Mouse (Mus musculus): ENCODE results near the gene Pgghg. TPM values are rescaled to one million over a fixed set of nuclear protein-coding genes. Genes with fewer than 3 reads are reported as not detected.

Pgghg gene
- polyA plus RNA-seq, 1 experiment, result 68.6 TPM

- 62% methylated on average over 22 of the region's 22 CpGs for WGBS
- peaks cover 9% of the 10 kb centered on the region for H3K4me1 ChIP-seq (replicated peaks; ENCODE audit: control insufficient read depth, insufficient read depth, low read length)
- H3K36me3 ChIP-seq (ENCODE audit: control insufficient read depth, insufficient read depth, low read length), result no peaks in the 10 kb centered on the region
- TF ChIP-seq CTCF (IDR thresholded peaks at IDR 0.05; ENCODE audit: borderline replicate concordance, control insufficient read depth, extremely low read depth, insufficient read depth, low read length, poor library complexity) (no peak), POLR2A (IDR thresholded peaks at IDR 0.05; ENCODE audit: control insufficient read depth, extremely low read depth, insufficient read depth, low read length, poor library complexity) (no peak)
- H3K27ac ChIP-seq (ENCODE audit: control insufficient read depth, insufficient read depth, low read length), result no peak overlapping the region
- H3K27me3 ChIP-seq (ENCODE audit: control insufficient read depth, insufficient read depth, low read length), result peaks cover 4% of the 10 kb centered on the region; the same call in 1 of the 2 replicates
- no peak for DNase-seq
- no peak overlapping the region for H3K4me3 ChIP-seq (ENCODE audit: control insufficient read depth, insufficient read depth, low read length)
These were observed 19.8 kb upstream of the Pgghg start for GRCm38 (mm10) chr7:140921225-140921975.

GRCm38 (mm10) chr7:140922398-140923069 lies 18.7 kb upstream of the Pgghg start:
- Histone ChIP-seq H3K4me1 (replicated peaks; ENCODE audit: control insufficient read depth, insufficient read depth, low read length) (peaks cover 9% of the 10 kb centered on the region), H3K27me3 (ENCODE audit: control insufficient read depth, insufficient read depth, low read length) (peaks cover 4% of the 10 kb centered on the region; the same call in 1 of the 2 replicates), H3K4me3 (ENCODE audit: control insufficient read depth, insufficient read depth, low read length) (peak overlapping the region; percentile 25), H3K27ac (ENCODE audit: control insufficient read depth, insufficient read depth, low read length) (no peak overlapping the region), H3K36me3 (ENCODE audit: control insufficient read depth, insufficient read depth, low read length) (no peaks in the 10 kb centered on the region)
- no peak for DNase-seq
- TF ChIP-seq CTCF (IDR thresholded peaks at IDR 0.05; ENCODE audit: borderline replicate concordance, control insufficient read depth, extremely low read depth, insufficient read depth, low read length, poor library complexity), result no peak
- TF ChIP-seq POLR2A (IDR thresholded peaks at IDR 0.05; ENCODE audit: control insufficient read depth, extremely low read depth, insufficient read depth, low read length, poor library complexity), result no peak
- WGBS, result 3% methylated on average over 49 of the region's 49 CpGs

GRCm38 (mm10) chr7:140923070-140923775 lies 18.0 kb upstream of the Pgghg start:
- 24% methylated on average over 30 of the region's 30 CpGs for WGBS
- no peak for DNase-seq
- peaks cover 4% of the 10 kb centered on the region; the same call in 1 of the 2 replicates for H3K27me3 ChIP-seq (ENCODE audit: control insufficient read depth, insufficient read depth, low read length)
- peaks cover 9% of the 10 kb centered on the region for H3K4me1 ChIP-seq (replicated peaks; ENCODE audit: control insufficient read depth, insufficient read depth, low read length)
- peak overlapping the region; percentile 25 for H3K4me3 ChIP-seq (ENCODE audit: control insufficient read depth, insufficient read depth, low read length)
- H3K27ac ChIP-seq (ENCODE audit: control insufficient read depth, insufficient read depth, low read length), result no peak overlapping the region
- H3K36me3 ChIP-seq (ENCODE audit: control insufficient read depth, insufficient read depth, low read length), result no peaks in the 10 kb centered on the region
- TF ChIP-seq CTCF (IDR thresholded peaks at IDR 0.05; ENCODE audit: borderline replicate concordance, control insufficient read depth, extremely low read depth, insufficient read depth, low read length, poor library complexity) (no peak), POLR2A (IDR thresholded peaks at IDR 0.05; ENCODE audit: control insufficient read depth, extremely low read depth, insufficient read depth, low read length, poor library complexity) (no peak)

GRCm38 (mm10) chr7:140927181-140927580 lies 14.0 kb upstream of the Pgghg start:
- Histone ChIP-seq H3K36me3 (ENCODE audit: control insufficient read depth, insufficient read depth, low read length) (no peaks in the 10 kb centered on the region), H3K27ac (ENCODE audit: control insufficient read depth, insufficient read depth, low read length) (no peak overlapping the region), H3K4me3 (ENCODE audit: control insufficient read depth, insufficient read depth, low read length) (no peak overlapping the region), H3K27me3 (ENCODE audit: control insufficient read depth, insufficient read depth, low read length) (peaks cover 2% of the 10 kb centered on the region; the same call in 1 of the 2 replicates), H3K4me1 (replicated peaks; ENCODE audit: control insufficient read depth, insufficient read depth, low read length) (peaks cover 6% of the 10 kb centered on the region)
- no peak for TF ChIP-seq CTCF (IDR thresholded peaks at IDR 0.05; ENCODE audit: borderline replicate concordance, control insufficient read depth, extremely low read depth, insufficient read depth, low read length, poor library complexity)
- TF ChIP-seq POLR2A (IDR thresholded peaks at IDR 0.05; ENCODE audit: control insufficient read depth, extremely low read depth, insufficient read depth, low read length, poor library complexity), result no peak
- no peak for DNase-seq
- 97% methylated on average over 6 of the region's 6 CpGs for WGBS

- Histone ChIP-seq H3K4me3 (ENCODE audit: control insufficient read depth, insufficient read depth, low read length) (no peak overlapping the region), H3K36me3 (ENCODE audit: control insufficient read depth, insufficient read depth, low read length) (no peaks in the 10 kb centered on the region), H3K4me1 (replicated peaks; ENCODE audit: control insufficient read depth, insufficient read depth, low read length) (peaks cover 12% of the 10 kb centered on the region), H3K27ac (ENCODE audit: control insufficient read depth, insufficient read depth, low read length) (no peak overlapping the region), H3K27me3 (ENCODE audit: control insufficient read depth, insufficient read depth, low read length) (no peaks in the 10 kb centered on the region)
- no peak for TF ChIP-seq CTCF (IDR thresholded peaks at IDR 0.05; ENCODE audit: borderline replicate concordance, control insufficient read depth, extremely low read depth, insufficient read depth, low read length, poor library complexity)
- DNase-seq, result no peak
- whole genome bisulfite sequencing, result 56% methylated on average over 3 of the region's 3 CpGs
These were observed 2.8 kb upstream of the Pgghg start for GRCm38 (mm10) chr7:140938436-140938835.

GRCm38 (mm10) chr7:140938896-140939295 lies 2.3 kb upstream of the Pgghg start:
- TF ChIP-seq POLR2A (IDR thresholded peaks at IDR 0.05; ENCODE audit: control insufficient read depth, extremely low read depth, insufficient read depth, low read length, poor library complexity), result no peak
- no peak for TF ChIP-seq CTCF (IDR thresholded peaks at IDR 0.05; ENCODE audit: borderline replicate concordance, control insufficient read depth, extremely low read depth, insufficient read depth, low read length, poor library complexity)
- Histone ChIP-seq H3K27ac (ENCODE audit: control insufficient read depth, insufficient read depth, low read length) (no peak overlapping the region), H3K36me3 (ENCODE audit: control insufficient read depth, insufficient read depth, low read length) (no peaks in the 10 kb centered on the region), H3K4me1 (replicated peaks; ENCODE audit: control insufficient read depth, insufficient read depth, low read length) (peaks cover 12% of the 10 kb centered on the region), H3K27me3 (ENCODE audit: control insufficient read depth, insufficient read depth, low read length) (no peaks in the 10 kb centered on the region), H3K4me3 (ENCODE audit: control insufficient read depth, insufficient read depth, low read length) (no peak overlapping the region)
- DNase-seq, result no peak
- 91% methylated on average over 2 of the region's 2 CpGs for WGBS
